Mouse (Mus musculus): Measurements from ENCODE around the gene Vmn2r20. TPM values are rescaled to one million over a fixed set of nuclear protein-coding genes. Genes with fewer than 3 reads are reported as not detected.
"Not testable (repeated sequence)": the region's sequence is repeated elsewhere in the genome, so short reads cannot be mapped to it uniquely, and the experiment has no call there.

Gene Vmn2r20
- not detected in 2 replicates for total RNA-seq (2021)
- long read RNA-seq = 0 reads

DNA sequence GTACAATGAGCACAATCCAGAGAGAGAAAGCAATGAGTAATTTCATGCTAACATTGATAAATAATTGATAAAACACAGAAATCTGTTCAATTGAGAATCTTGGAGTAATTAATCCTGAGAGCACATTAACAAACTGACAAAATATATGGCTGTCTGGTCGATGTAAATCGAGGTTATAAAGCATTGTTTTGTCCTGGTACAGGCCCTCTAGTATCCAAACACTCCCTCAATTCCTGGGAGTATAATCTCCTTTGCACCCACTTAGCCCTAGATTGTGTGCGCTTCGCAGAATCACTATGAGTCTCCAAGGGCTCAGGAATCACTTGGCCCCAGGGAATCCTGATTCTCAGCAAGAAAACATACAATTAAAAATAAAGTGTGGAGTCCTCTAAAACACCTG, at the start of gene Vmn2r20:
Gene Vmn2r20, minus strand, starts transcription at position 101 of the 400 bp plus-strand sequence.
- DNase-seq = not testable (repeated sequence)

DNA sequence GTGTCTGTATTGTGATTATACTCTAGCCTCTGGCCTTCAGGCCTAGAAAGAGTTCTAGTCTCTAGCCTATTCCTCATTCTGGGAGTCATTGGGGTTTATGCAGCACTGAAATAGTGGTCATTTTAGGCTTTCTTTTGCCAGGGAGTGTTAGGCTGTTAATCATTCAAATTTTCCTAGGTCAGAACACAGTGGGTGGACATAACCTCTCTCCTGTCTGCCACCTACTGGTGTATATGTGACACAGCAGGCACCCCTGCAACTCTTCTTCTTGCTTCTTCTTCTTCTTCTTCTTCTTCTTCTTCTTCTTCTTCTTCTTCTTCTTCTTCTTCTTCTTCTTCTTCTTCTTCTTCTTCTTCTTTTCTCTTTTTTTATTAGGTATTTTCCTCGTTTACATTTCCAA, 6.5 kb upstream of the Vmn2r20 start:
- DNase-seq = not testable (repeated sequence)

DNA sequence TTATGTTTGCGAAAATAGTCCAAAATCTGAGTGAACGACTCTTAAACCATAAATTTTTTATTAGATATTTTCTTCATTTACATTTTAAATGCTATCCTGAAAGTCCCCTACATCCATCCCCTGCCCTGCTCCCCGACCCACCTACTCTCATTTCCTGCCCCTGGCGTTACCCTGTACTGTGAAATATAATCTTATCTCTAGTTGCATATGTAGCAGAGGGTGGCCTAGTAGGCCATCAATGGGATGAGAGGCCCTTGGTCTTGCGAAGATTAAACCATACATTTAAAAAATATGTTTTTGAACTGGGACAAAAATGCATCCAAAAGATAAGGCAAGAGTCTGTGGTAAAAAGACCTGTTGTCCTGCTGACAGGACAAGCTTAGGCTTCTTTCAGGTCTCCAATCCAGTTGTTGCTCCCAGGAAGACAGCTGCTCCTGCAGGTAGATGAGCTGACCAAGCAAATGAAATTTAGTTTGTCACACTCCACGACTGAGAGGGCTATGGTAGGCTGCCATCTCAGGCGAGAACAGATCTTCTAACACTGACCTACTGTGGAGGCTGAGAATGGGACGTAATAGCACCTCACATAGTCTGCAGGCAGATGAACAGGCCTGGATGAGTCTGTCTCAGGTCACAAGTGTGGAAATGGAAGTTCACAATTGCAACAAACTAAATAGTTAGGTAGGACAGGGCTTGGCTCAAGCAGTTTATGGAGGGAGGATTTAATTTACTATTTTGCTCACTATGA, 10.8 kb downstream of the Vmn2r20 start:
- not testable (repeated sequence) for DNase-seq

DNA sequence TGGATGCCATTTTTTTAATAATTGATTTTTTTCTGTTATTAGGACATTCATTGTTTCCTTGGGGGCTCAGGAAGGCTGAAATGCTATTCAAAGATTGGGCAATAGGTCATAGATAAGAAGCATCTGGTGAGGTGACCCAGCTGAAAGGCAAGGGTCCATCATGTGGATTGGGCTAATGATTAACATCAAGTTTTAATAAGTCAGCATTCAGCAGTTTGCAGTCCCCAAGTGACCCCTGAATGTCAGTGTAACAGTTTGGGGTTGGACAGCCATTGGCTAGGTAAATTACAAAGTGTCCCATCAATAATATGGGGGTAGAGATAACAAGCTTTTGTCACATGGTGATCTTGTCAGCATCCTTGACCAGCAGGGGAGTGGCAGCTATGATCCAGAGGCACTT, 29.1 kb downstream of the Vmn2r20 start:
- not testable (repeated sequence) for DNase-seq

DNA sequence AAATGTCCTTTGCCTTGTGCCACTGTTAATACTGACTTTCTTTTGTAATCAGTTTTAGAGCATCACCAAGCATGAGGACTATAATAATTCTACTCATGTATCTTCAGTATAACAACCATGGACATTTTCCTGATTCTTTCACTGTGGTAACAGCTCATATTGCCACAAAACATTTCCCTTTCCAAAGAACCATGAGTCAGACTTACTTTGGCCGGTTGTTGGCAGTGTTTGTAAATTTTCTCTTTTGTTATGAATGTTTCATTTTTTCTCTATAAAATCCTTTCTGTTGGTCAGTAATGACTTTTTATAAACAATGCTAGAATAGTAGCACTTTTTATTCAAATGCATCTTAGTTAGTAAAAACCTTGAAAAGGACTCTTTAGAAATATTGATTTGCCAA, 71.8 kb downstream of the Vmn2r20 start:
- no peak for DNase-seq

DNA sequence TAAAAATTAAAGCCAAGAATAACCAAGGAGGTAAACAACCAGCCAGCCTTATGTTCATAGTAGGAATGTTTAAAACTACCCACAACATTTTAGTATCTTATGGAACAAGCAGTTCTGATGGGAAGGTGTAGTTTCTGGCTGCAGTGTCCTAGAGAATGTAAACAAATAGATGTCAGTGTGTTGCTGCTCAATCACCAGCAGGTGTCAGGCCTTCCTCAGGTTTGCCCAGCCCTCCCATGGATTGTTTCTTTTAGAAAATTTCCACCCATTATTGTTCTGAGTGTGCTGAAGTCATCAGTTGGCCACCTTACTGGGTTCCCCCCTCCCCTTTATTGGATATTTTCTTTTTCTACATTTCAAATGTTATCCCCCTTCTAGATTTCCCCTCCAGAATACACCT, 77.8 kb downstream of the Vmn2r20 start:
- no peak for DNase-seq

DNA sequence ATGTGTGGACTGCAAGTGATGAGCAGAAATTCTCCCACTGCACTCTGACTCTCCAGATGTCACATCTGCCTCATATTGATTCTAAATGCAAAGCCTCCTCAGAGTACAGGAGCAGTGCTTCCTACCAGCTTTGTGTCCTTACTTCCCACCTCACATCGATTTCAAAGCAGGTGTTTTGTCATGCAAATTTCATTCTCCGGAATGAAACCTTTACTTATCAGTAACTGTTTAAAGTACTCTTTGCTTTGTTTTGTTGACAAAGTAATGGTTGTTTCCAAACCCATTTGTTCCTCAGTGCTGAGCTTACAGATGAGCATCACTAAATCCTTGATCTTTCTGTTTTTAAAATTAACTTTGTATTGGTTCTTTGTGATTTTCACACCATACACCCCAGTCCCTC, 85.4 kb downstream of the Vmn2r20 start:
- DNase-seq = no peak

Other genes starting within 250 kb of the Vmn2r20 start
- gene Clec4b2, start 245.2 kb downstream of the Vmn2r20 start, total RNA-seq (2021) = not detected in 2 replicates
- gene Clec4n, start 188.3 kb downstream of the Vmn2r20 start, total RNA-seq (2021) = 1.3 and 1.5 TPM in 2 replicates
- gene Clec4d, start 156.0 kb downstream of the Vmn2r20 start, total RNA-seq (2021) = 0.36 TPM in 1 of 2 replicates, not detected in the other
- gene Clec4e, start 128.2 kb downstream of the Vmn2r20 start, total RNA-seq (2021) = not detected in 2 replicates
- gene Vmn2r19, start 109.8 kb downstream of the Vmn2r20 start, total RNA-seq (2021) = not detected in 2 replicates
- not detected in 2 replicates for gene Vmn2r21, start 115.3 kb upstream of the Vmn2r20 start, total RNA-seq (2021)
- gene Vmn2r22, start 232.6 kb upstream of the Vmn2r20 start, total RNA-seq (2021) = not detected in 2 replicates

All from adrenal gland, postnatal 25 days (tissue).